Mouse (Mus musculus) heart, postnatal 14 days (tissue): Measurements from ENCODE around the gene A830018L16Rik. TPM values are rescaled to one million over a fixed set of nuclear protein-coding genes. Genes with fewer than 3 reads are reported as not detected.
"Not testable (repeated sequence)": the region's sequence is repeated elsewhere in the genome, so short reads cannot be mapped to it uniquely, and the experiment has no call there.

ENCODE experiments used
- DNase-seq, 2 experiments: peaks; one replicate each; pipeline ENCODE4 v3.0.0; 2021 to 2022
- intact Hi-C: fragments of 180-260 bp; cut with DNase I; formaldehyde crosslinking; loops from one replicate; pipeline ENCODE4 v1.15.1; 2025
- total RNA-seq, 2 experiments: library from RNA; stranded (reverse); gene quantifications; 2 replicates each; pipeline ENCODE4 v1.2.3; 2021

A830018L16Rik gene
- total RNA-seq, 2 experiments from 2014 or later, result 0.17 TPM; not detected in 1

DNA sequence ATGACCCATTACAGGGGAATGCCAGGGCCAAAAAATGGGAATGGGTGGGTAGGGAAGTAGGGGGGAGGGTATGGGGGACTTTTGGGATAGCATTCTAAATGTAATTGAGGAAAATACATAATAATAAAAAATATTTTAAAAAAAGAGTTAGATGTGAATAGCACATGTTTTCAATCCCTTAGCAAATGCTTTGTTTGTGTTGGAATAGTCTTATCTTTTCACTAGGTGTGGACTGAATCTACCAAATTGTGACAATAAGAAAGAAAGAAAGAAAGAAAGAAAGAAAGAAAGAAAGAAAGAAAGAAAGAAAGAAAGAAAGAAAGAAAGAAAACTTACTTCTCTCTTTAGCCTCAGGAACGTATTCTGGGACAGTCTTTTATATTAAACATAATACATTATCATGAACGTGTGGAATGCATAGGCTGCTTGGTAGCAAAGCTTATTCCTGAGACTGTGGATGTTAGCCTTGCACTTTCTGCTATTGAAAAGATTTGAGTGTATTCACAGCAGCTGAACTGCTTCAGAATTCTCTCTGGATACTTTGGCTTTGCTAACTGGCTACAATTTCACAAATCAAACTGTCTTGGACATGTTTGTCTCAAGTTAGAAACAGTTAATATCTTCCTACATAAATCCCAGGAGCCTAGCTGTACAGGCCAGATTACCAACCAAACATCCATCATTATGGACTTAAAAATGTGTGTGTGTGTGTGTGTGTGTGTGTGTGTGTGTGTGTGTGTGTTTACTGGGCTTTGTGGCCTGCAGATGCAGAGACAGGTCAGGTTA is 545.7 kb downstream of the A830018L16Rik start:
- DNase-seq, result no peak
- intact Hi-C loops, result no loop called here

DNA sequence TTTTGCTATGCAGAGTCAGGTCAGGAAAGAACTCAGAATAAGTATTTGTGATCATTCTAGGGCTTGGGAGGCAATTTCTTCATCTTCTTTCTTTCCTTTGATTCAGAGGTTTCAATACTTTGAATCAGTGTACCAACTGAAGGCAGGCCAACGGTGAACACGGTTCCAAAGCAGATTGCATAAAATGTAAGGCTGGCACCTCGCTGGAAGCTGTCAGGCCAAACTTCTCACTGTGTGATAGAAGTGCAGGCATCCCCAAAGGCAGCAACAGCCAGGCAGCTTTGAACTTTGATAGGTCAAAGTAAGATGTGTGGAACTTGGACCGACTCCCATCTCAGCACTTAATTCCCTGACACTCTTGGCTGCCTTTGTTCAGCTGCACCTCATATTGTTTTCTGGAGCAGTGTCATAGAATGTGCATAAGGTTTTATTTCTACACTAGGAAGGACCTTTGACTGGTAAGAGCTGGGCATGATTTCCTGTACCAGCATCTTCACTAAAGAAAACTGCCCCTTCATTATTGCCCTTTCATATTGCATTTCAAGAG is 568.8 kb downstream of the A830018L16Rik start:
- intact Hi-C loops, result no loop called here
- no peak for DNase-seq

DNA sequence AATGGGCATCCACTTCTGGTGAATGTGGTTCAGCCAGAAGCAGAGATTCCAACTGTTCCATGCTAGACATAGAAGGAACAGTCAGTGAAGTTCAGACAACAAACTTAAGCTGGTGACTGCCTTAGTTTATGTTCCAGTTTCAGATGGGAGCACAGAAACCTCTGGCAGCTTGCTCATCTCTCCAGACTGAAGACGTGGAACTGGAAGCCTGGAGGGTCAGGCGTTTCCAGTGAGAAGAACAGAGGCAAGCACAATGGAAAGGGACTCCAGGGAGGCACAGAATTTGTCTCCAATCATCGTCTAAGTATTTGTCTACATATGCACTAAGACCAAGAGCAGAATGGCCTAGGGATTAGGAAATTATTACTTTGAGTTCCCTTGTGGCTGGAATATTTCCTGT is 576.1 kb downstream of the A830018L16Rik start:
- intact Hi-C loops, result no loop called here

DNA sequence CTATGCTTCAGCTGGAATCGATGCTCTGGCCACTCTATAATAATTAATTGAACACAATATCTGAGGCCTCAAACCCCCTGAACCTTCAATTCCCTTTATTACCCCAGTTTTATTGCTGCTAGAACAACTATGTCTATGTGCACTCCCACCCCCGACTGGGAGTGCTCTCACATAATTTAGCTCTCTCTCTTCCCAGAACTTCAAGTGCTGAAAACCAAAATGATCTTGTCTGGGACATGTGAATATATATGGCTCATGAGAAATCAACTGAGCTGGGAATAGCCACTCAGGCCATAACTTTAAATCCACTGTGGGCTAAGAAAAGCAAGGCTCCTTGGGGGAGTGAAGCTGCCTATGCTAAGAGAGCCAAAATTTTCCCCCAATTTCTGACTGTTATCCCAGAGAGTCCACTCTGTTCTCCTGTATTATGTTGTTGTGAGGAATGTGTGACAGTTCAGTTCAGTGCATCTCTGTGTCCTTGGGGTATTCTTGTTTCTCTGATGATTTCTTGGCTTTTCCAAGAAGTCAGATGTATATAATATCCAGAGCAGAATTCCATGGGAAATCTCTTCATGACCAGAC is 582.5 kb downstream of the A830018L16Rik start:
- intact Hi-C loops, result no loop called here
- no peak for DNase-seq

More for the DNA sequence above, 576.1 kb downstream of the A830018L16Rik start:
- peak; percentile 12 to 28 for DNase-seq

DNA sequence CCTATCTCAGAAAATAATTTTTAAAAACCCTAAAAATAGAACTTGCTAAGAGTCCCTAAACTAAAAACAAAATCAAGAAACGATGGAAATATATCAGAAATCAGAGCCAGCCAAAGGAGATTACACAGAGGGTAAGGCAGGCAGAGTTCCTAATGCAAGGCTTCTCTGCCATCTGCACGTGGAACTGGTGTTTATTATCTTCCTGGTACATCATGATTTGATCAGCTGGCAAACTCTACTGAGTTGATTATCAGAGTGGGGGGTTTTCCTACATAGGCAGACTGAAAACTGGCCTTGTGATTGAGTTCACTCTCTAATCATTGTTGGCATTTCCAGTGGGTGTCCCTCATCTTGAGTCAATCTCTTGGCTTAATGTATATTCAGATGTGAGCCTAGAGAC is 583.7 kb downstream of the A830018L16Rik start:
- no peak for DNase-seq
- intact Hi-C loops, result no loop called here

DNA sequence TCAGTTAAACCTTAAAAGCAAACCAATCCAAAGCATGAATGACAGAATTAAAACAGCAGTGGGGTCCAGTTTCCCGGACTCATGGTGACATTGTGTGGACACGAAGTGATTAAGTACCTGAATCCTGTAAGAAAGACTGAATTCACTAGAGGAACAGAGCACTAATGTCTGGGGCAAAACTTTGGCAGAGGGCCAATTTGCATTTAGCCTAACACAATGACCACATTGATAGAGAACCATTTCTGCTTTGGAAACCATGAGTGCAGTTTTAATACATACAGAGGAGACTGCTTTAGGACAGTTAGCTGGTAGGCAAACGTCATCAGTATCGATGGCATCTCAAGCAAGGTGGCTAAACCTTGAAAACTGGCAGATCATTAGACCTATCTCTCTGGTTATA is 586.7 kb downstream of the A830018L16Rik start:
- intact Hi-C loops, result no loop called here
- no peak for DNase-seq

DNA sequence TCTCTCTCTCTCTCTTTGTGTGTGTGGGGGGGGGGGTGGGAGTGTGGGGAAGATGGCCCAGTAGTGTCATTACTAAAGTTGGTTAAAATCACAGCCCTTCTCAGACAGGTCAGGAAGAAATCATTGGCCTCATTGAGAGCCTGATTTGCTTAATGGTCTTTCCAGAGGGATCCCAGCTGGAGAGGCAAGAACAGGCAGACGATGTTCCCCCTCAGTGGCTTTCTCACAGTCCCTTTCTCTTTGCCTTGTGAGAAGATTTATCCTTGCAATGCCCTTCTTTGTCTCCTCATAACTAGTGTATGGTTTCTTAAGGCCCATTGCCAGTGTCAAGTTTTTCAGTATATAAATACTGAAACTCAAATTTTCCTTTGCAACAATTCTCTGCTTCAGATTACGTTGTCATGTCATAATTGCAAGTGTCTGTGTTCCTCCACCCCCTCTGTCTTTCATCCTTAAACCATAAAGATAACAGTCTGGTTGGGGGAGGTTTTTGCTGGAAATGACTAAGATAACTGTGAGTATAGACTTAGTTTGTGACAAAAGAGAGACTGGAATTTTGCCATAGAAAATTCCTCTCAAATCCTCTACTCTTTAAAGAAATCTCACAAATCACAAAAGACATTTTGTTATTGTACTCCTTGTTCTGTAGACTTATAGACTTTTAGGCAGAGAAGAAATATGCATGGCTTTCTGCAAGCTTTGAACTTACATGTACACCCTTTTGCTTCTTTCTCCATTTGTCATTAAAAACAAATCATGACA is 595.1 kb downstream of the A830018L16Rik start:
- DNase-seq, result no peak
- intact Hi-C loops, result no loop called here

DNA sequence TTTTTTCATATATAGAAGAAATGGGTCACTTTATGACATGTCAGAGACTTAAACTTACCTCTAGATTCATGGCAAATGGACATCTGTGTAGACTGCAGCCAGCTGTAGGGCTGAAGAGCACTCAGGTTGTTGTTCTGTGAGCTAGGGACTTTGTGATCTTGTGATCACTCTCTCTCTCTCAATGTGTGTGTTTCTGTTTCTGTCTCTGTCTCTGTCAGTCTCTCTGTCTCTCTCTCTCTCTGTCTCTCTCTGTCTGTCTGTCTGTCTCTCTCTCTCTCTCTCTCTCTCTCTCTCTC is 595.6 kb downstream of the A830018L16Rik start:
- no peak for DNase-seq
- intact Hi-C loops, result no loop called here

DNA sequence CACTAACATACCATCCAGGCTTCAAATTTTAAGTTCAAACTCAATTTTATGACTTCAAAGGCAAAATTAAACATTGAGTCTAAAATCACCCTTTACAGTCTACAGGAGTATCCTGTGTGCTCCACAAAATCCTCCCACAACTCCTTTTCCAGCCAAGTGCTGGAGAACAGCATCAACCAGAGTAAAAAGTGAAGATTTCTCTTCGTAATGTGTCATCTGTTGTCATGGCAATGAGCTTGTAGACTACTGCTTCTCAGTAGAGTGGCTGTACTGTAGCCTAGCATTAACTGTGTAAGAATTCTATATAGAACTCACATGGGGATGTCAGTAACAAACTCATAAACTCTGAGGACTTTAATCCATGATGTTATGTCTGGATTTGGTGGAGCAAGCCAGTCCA is 596.7 kb downstream of the A830018L16Rik start:
- DNase-seq, result no peak
- intact Hi-C loops, result no loop called here

DNA sequence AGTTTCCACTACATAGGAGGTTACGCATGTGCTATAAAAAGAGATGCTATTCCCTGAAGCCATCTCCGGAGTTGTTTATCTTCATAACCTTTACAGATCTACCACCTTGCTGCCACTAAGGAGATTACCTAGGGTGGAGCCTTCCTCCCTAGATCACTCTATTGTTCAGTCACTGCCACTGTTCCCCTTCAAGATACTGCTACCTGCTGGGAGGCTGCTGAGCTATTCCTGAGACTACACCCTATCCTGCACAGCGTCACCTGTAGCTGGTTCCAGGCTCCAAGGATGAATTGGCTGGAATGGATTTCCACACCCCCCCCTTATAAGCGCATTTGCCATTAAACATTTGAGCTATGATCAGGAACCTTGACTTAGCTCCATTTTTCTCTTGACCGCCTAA is 606.7 kb downstream of the A830018L16Rik start:
- intact Hi-C loops, DNase-seq: not testable (repeated sequence)
